Mouse (Mus musculus) testis, adult 2 months (tissue): Measurements from ENCODE around the gene Rragc. TPM values are rescaled to one million over a fixed set of nuclear protein-coding genes. Genes with fewer than 3 reads are reported as not detected.
A peak's percentile ranks its signal among the peaks of the same experiment; 100 is the strongest.
"Not testable (repeated sequence)": the region's sequence is repeated elsewhere in the genome, so short reads cannot be mapped to it uniquely, and the experiment has no call there.

Source experiments
- H3K27ac ChIP-seq: fragments of 200-500 bp; 2 replicates; pipeline ENCODE4 v1.5.1; 2012; ENCODE audit warnings: low read depth, low read length; ENCODE audit not compliant: control insufficient read depth, insufficient read depth
- H3K27me3 ChIP-seq: fragments of 200-500 bp; 2 replicates; pipeline ENCODE4 v1.6.1; 2012; ENCODE audit warnings: mild to moderate bottlenecking, low read length, moderate library complexity; ENCODE audit not compliant: control insufficient read depth, insufficient read depth
- H3K36me3 ChIP-seq: fragments of 200-500 bp; 2 replicates; pipeline ENCODE4 v1.6.1; 2012; ENCODE audit warnings: mild to moderate bottlenecking, low read length; ENCODE audit not compliant: control insufficient read depth, insufficient read depth
- H3K4me1 ChIP-seq: fragments of 200-500 bp; 2 replicates; pipeline ENCODE4 v1.6.1; 2012; ENCODE audit warnings: low read length; ENCODE audit not compliant: control insufficient read depth, insufficient read depth
- H3K4me3 ChIP-seq: fragments of 200-500 bp; 2 replicates; pipeline ENCODE4 v1.5.1; 2012; ENCODE audit warnings: low read depth, mild to moderate bottlenecking, low read length, moderate library complexity, mixed read lengths; ENCODE audit not compliant: control insufficient read depth
- CTCF ChIP-seq: fragments of 200-500 bp; IDR thresholded peaks from 2 replicates; pipeline ENCODE4 v1.5.1; 2012; ENCODE audit warnings: low read depth, mild to moderate bottlenecking, inconsistent platforms, low read length, moderate library complexity; ENCODE audit not compliant: control insufficient read depth, insufficient read depth, insufficient replicate concordance
- POLR2A ChIP-seq: fragments of 200-500 bp; IDR thresholded peaks from 2 replicates; pipeline ENCODE4 v1.6.1; 2012; ENCODE audit warnings: low read depth, mild to moderate bottlenecking, inconsistent platforms, low read length, moderate library complexity; ENCODE audit not compliant: control insufficient read depth
- polyA plus RNA-seq: library from polyadenylated mRNA; depleted of rRNA; stranded (reverse); fragments of >200 nt; gene quantifications from 2 replicates; pipeline ENCODE4 v1.2.3, GENCODE M21; 2012

Rragc gene
- polyA plus RNA-seq, 1 experiment, result 27.7 TPM

GRCm38 (mm10) chr4:123934306-123934705 is 17.1 kb downstream of the Rragc start:
- TF ChIP-seq CTCF, result no peak
- TF ChIP-seq POLR2A, result no peak
- no peaks in the 10 kb centered on the region for H3K4me1 ChIP-seq
- no peak overlapping the region for H3K27ac ChIP-seq
- no peaks in the 10 kb centered on the region for H3K27me3 ChIP-seq
- H3K36me3 ChIP-seq, result peaks cover 2% of the 10 kb centered on the region
- no peak overlapping the region for H3K4me3 ChIP-seq

GRCm38 (mm10) chr4:123936059-123936458 is 18.8 kb downstream of the Rragc start:
- Histone ChIP-seq H3K27me3 (no peaks in the 10 kb centered on the region), H3K36me3 (peaks cover 2% of the 10 kb centered on the region), H3K4me3 (no peak overlapping the region), H3K27ac (no peak overlapping the region), H3K4me1 (no peaks in the 10 kb centered on the region)
- TF ChIP-seq CTCF, result no peak
- TF ChIP-seq POLR2A, result no peak

GRCm38 (mm10) chr4:123939838-123940237 is 22.6 kb downstream of the Rragc start:
- no peaks in the 10 kb centered on the region for H3K27me3 ChIP-seq
- no peak overlapping the region for H3K4me3 ChIP-seq
- no peak overlapping the region for H3K27ac ChIP-seq
- no peaks in the 10 kb centered on the region; the same call in 1 of the 2 replicates for H3K36me3 ChIP-seq
- H3K4me1 ChIP-seq, result no peaks in the 10 kb centered on the region
- TF ChIP-seq POLR2A (no peak), CTCF (peak; percentile 9; the same call in 1 of the 2 replicates)

- not testable (repeated sequence) for H3K27me3 ChIP-seq, H3K36me3 ChIP-seq, H3K4me3 ChIP-seq, H3K27ac ChIP-seq, H3K4me1 ChIP-seq
Observed at GRCm38 (mm10) chr4:123940878-123941277, 23.6 kb downstream of the Rragc start.

GRCm38 (mm10) chr4:123946701-123947100 is 29.5 kb downstream of the Rragc start:
- H3K4me1 ChIP-seq, result no peaks in the 10 kb centered on the region
- TF ChIP-seq CTCF (no peak), POLR2A (no peak)
- H3K4me3 ChIP-seq, result no peak overlapping the region
- no peak overlapping the region for H3K27ac ChIP-seq
- H3K27me3 ChIP-seq, result no peaks in the 10 kb centered on the region
- no peaks in the 10 kb centered on the region for H3K36me3 ChIP-seq

GRCm38 (mm10) chr4:123947149-123947548 is 29.9 kb downstream of the Rragc start:
- TF ChIP-seq POLR2A (no peak), CTCF (no peak)
- Histone ChIP-seq H3K27me3 (no peaks in the 10 kb centered on the region), H3K4me3 (no peak overlapping the region), H3K36me3 (no peaks in the 10 kb centered on the region), H3K27ac (no peak overlapping the region), H3K4me1 (no peaks in the 10 kb centered on the region)

- no peak for TF ChIP-seq CTCF
Observed at GRCm38 (mm10) chr4:123948901-123949300, 31.7 kb downstream of the Rragc start.

GRCm38 (mm10) chr4:123949649-123950048 is 32.4 kb downstream of the Rragc start:
- Histone ChIP-seq H3K4me3 (no peak overlapping the region), H3K27ac (no peak overlapping the region), H3K27me3 (no peaks in the 10 kb centered on the region), H3K4me1 (no peaks in the 10 kb centered on the region), H3K36me3 (no peaks in the 10 kb centered on the region)
- TF ChIP-seq POLR2A (no peak), CTCF (no peak)

More at GRCm38 (mm10) chr4:123948901-123949300, 31.7 kb downstream of the Rragc start:
- Histone ChIP-seq H3K4me1 (no peaks in the 10 kb centered on the region), H3K27me3 (no peaks in the 10 kb centered on the region), H3K27ac (no peak overlapping the region), H3K4me3 (no peak overlapping the region), H3K36me3 (no peaks in the 10 kb centered on the region)
